Mouse (Mus musculus): ENCODE measurements around the gene Sipa1l3.

Gene Sipa1l3

DNA sequence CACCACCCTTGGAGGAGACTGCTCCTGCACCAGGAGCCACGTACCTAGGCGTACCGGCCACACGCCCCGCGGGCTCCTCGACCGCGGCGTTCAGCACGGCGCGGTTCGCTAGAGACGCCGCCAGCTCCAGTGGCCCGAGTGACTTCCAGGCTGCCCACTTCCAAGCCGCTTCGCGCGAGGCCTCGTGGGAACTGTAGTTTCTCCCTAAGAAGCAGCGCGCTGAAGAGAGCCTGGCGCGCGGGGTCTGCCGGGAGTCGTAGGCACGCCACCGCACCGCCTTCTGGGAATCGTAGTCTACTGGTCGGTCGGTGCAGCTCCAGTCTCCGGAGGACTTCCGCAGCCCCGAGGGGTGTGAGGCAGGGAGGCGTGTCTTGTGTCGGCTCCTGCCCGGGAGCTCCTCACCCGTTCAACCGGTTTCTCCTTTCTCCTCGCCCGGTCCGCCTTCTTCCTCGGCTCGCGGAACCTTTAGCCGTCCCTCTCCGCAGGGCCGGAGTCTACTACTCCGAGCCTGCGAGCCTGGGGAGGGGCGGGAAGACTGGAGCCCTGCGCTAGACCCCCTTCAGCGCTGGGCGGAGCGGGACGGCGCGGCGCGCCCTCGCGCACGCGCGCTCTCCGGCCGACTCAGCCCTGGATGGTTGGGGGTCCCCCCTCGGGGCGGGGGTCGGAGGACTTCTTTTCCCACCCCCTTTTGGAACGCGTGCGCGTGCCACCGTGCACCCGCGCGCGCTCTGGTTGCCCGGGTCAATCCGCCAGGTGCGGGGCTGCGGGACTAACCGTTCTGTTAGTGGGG, at the start of gene Sipa1l3:
Gene Sipa1l3, minus strand, starts transcription at position 221 of the 790 bp plus-strand sequence.
- DNase-seq: peak; percentile 98

GRCm38 (mm10) chr7:29563006-29563405, 44.6 kb upstream of the Sipa1l3 start:
- DNase-seq: no peak

- no peak for DNase-seq
Measured at GRCm38 (mm10) chr7:29561046-29561445, 42.6 kb upstream of the Sipa1l3 start.

- peak; percentile 31 for DNase-seq
Measured at GRCm38 (mm10) chr7:29559290-29559689, 40.8 kb upstream of the Sipa1l3 start.

GRCm38 (mm10) chr7:29558744-29559143, 40.3 kb upstream of the Sipa1l3 start:
- DNase-seq: no peak

GRCm38 (mm10) chr7:29556283-29556682, 37.8 kb upstream of the Sipa1l3 start:
- DNase-seq: no peak

- DNase-seq: no peak
Measured at GRCm38 (mm10) chr7:29555521-29555920, 37.1 kb upstream of the Sipa1l3 start.

- DNase-seq: no peak
Measured at GRCm38 (mm10) chr7:29555051-29555450, 36.6 kb upstream of the Sipa1l3 start.

GRCm38 (mm10) chr7:29550691-29551090, 32.2 kb upstream of the Sipa1l3 start:
- no peak for DNase-seq

- DNase-seq: no peak
Measured at GRCm38 (mm10) chr7:29541608-29542007, 23.2 kb upstream of the Sipa1l3 start.

DNA sequence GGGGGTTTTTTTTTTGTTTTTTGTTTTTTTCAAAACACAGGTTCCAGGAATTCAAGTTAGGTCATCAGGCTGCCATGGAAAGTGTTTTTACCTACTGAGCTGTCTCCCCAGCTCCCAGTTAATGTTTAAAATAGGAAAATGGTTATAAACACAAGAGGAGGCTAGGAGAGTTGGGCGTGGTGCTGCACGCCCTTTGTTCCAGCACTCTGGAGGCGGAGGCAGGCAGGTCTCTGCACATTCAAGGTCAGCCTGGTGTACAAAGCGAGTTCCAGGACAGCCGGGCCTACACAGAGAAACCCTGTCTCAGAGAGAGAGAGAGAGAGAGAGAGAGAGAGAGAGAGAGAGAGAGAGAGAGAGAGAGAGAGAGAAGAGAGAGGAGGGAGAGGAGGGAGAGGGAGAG, 22.7 kb upstream of the Sipa1l3 start:
- DNase-seq: no peak

GRCm38 (mm10) chr7:29540631-29541030, 22.2 kb upstream of the Sipa1l3 start:
- DNase-seq: no peak

DNA sequence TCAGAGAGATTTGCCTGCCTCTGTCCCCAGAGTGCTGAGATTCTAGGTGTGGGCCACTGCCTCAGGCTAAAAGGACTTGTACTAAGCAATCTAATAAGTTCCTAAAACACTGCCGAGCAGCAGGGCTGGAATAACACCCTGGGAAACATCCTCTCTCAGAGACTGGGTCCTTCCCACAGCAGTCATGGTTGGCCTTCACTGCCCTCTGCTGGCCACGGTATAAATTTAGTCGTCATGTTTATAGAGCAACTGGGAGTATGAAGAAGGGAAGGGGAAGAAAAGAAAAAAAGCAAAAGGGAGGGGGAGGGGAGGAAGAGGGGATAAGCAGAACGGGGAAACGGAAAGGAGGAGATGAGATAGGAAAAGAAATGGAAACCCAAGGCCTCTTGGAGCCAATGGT, 5.3 kb upstream of the Sipa1l3 start:
- DNase-seq: peak; percentile 75

DNA sequence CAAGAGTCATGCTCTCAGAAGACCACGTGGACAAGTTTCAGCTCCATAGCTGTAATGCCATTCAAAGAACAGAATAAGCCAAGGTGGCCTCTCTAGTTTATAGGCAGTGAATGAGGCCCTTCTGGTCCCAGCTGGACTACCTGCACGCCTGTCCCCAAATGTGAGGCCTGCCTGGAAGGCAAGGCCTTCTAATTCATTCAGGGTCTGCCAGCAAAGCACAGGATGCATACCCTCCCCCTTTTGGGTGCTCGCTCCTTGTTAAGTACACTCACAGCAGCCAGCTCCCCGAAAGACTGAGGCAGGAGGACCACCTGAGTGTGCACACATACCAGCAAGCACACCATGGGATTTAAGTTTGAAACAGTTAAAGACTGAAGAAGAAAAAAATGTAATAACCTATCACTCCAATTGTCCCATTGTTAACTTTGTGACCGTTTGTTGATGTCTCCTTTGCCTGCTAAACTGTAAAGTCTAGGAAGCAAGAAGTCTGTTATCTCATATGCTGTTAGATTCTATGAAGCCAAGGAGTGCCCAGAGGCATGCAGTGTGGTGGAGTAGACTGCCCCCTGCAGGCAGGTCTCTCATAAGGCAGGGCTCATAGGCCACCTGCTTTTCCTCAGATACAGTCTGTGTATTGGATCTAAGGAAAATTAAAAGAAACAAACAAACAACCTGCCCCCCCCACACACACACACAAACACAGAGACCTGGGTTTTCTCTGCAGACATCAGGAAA, 3.6 kb upstream of the Sipa1l3 start:
- peak; percentile 83 for DNase-seq

DNA sequence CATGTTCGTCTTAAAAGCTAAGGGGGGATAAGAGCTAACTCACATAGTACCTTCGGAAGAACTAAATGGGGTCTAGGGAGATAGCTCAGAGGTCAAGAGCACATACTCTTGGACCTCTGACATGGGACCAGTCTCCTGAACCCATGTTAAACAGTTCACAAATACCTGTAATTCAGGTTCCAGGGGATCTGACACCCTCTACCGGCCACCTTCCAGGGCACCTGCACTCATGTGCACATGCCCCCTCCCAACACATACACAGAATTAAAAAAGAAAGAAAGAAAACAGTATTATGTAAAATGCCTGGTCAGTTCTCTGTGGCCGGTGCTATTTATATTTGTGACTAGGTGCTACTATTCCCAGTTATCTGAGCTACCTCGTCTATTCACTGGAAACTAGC, 2.9 kb upstream of the Sipa1l3 start:
- no peak for DNase-seq

DNA sequence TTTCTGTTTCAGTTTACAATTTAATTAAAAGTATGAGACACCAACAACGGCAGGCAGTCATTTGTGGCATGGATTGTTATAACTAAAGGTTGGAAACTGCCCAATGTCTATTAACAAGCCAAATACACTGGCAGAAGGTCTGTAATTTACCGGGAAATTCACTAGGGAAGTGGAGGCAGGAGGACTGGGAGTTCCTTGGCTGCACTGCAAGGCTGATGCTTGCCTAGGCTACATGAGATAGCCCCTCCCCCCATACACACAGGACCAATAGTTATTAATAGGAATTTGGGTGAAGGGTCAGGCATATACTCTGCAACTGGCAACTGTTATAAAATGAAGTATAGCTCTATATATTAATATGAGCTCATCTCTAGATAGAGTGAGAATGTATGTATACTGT, 2.4 kb upstream of the Sipa1l3 start:
- DNase-seq: no peak

GRCm38 (mm10) chr7:29519211-29519550, 740 bp upstream of the Sipa1l3 start:
- no peak for DNase-seq

- no peak for DNase-seq
Measured at GRCm38 (mm10) chr7:29518054-29518420, 404 bp downstream of the Sipa1l3 start.

DNA sequence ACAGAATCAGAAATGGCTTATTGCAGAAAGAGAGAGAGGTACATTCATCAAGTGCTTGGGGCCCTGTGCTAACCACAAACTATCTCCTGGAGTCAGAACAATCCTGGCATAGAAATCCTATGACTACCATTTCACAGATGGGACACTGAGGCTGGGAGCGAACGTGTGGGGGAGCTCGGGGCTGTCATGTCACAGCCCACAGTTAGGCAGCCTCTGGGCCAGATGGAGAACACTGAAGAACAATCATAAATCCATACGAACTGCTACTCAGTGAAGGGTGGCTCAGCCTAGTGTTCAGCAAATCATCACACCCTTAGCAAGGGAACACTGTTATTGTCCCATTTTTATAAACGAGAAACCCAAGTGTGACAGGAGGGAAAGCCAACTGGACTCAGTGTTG, 1.3 kb downstream of the Sipa1l3 start:
- DNase-seq: no peak

DNA sequence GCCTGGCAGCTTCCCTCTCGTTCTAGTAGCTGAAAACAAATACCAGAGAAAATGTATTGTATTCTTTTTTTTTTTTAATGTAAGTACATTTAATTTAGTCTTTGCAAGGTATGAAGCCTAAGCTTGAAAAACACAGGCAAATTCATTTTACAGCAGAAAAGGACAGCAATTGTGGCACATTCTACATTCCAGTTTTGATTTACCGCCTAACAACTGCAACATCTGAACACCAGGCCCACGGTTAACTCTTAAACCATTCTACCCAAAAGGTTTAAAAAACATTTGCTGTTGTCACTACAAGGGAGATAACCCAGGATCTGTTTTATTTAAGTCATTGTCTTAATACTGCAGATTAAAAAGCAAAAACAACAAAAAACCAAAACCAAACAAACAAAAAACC, 2.8 kb downstream of the Sipa1l3 start:
- no peak for DNase-seq

GRCm38 (mm10) chr7:29512729-29513128, 5.7 kb downstream of the Sipa1l3 start:
- DNase-seq: no peak

GRCm38 (mm10) chr7:29511598-29512275, 6.7 kb downstream of the Sipa1l3 start:
- DNase-seq: no peak

- DNase-seq: no peak
Measured at GRCm38 (mm10) chr7:29508522-29508921, 9.9 kb downstream of the Sipa1l3 start.
